Mouse (Mus musculus): ENCODE measurements around the gene Srbd1. TPM values are rescaled to one million over a fixed set of nuclear protein-coding genes. Genes with fewer than 3 reads are reported as not detected.

Srbd1 gene
- polyA plus RNA-seq, 1 experiment = 0.80 TPM

DNA sequence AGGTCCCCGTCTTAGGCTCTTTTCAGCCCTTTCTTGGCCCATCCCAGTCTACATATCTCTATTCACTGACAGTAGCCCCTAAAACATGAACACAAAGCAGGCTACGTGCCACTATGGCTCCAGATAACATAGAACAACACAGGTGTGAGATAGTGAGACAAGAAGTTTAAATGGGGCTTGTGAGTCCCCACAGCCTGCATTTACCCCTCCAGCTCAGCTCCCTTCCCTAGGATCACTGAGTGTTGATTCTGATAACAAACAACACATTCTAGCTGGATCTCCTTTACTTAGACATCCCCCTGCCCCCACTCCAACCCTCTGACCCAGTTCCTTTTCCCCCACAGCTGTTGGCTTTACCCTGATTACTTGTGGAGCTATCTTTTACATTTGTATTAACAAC, 158.8 kb downstream of the Srbd1 start:
- WGBS = 94% methylated on average over 2 of the region's 2 CpGs
- no peak overlapping the region for H3K27ac ChIP-seq (ENCODE audit: insufficient read depth, low read depth, low read length)
- no peaks in the 10 kb centered on the region for H3K4me1 ChIP-seq (ENCODE audit: control insufficient read depth, insufficient read depth, insufficient read length, low read length)
- H3K36me3 ChIP-seq (ENCODE audit: control insufficient read depth, insufficient read depth, low read length) = peaks cover 5% of the 10 kb centered on the region
- H3K27me3 ChIP-seq (ENCODE audit: control insufficient read depth, insufficient read depth, low read length) = no peaks in the 10 kb centered on the region
- no peak for TF ChIP-seq CTCF (IDR thresholded peaks at IDR 0.05; ENCODE audit: extremely low read depth, insufficient read length, insufficient replicate concordance, low read depth, low read length)
- no peak for TF ChIP-seq POLR2A (IDR thresholded peaks at IDR 0.05; ENCODE audit: low read depth, low read length)
- no peak overlapping the region for H3K4me3 ChIP-seq (ENCODE audit: low read depth, low read length)

DNA sequence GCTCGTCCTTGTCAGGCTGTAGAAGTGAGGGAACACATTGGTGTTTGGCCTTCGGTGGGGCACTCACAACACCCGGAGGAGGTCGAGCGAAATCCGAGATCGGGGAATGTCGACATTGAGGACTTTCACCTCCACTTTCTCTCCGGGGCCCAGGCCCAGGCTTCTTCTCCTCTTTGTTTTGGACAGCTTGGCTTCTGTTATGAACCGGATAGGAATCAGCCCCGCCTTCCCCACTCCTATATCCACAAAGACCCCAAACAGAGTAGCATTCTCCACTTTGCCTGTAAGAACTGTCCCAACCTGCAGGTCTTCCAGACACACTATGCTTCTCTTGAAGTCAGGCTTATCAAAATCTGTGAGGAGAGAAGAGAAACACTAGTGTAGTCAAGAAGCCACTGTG, 159.8 kb downstream of the Srbd1 start:
- TF ChIP-seq CTCF (IDR thresholded peaks at IDR 0.05; ENCODE audit: extremely low read depth, insufficient read length, insufficient replicate concordance, low read depth, low read length) (no peak), POLR2A (IDR thresholded peaks at IDR 0.05; ENCODE audit: low read depth, low read length) (no peak)
- H3K27ac ChIP-seq (ENCODE audit: insufficient read depth, low read depth, low read length) = no peak overlapping the region
- 82% methylated on average over 11 of the region's 11 CpGs for WGBS

DNA sequence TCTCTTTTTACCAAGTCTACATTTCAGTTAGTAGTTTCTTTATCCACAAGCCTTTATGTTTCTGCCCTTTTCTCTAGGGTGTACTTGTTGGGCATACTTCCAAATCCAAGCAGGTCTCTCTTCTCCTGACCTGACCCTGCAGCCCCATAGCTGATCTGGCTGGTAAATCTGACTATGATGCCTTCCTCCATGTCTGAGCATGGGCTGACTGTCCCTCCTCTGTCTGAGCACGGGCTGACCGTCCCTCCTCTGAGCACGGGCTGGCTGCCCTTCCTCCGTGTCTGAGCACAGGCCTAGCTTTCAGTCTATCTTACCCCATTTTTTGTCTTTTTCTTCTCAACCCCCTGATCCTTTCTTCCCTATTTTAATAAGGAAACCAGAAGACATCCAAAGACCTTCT, 162.7 kb downstream of the Srbd1 start:
- no peak overlapping the region for H3K27ac ChIP-seq (ENCODE audit: insufficient read depth, low read depth, low read length)
- 88% methylated on average over 4 of the region's 4 CpGs for WGBS
- H3K27me3 ChIP-seq (ENCODE audit: control insufficient read depth, insufficient read depth, low read length) = no peaks in the 10 kb centered on the region
- H3K36me3 ChIP-seq (ENCODE audit: control insufficient read depth, insufficient read depth, low read length) = peaks cover 2% of the 10 kb centered on the region
- H3K4me3 ChIP-seq (ENCODE audit: low read depth, low read length) = no peak overlapping the region
- H3K4me1 ChIP-seq (ENCODE audit: control insufficient read depth, insufficient read depth, insufficient read length, low read length) = no peaks in the 10 kb centered on the region
- TF ChIP-seq CTCF (IDR thresholded peaks at IDR 0.05; ENCODE audit: extremely low read depth, insufficient read length, insufficient replicate concordance, low read depth, low read length) (no peak), POLR2A (IDR thresholded peaks at IDR 0.05; ENCODE audit: low read depth, low read length) (no peak)

More for the DNA sequence above, 159.8 kb downstream of the Srbd1 start:
- no peak overlapping the region for H3K4me3 ChIP-seq (ENCODE audit: low read depth, low read length)
- no peaks in the 10 kb centered on the region for H3K4me1 ChIP-seq (ENCODE audit: control insufficient read depth, insufficient read depth, insufficient read length, low read length)
- H3K27me3 ChIP-seq (ENCODE audit: control insufficient read depth, insufficient read depth, low read length) = no peaks in the 10 kb centered on the region
- H3K36me3 ChIP-seq (ENCODE audit: control insufficient read depth, insufficient read depth, low read length) = peaks cover 5% of the 10 kb centered on the region

DNA sequence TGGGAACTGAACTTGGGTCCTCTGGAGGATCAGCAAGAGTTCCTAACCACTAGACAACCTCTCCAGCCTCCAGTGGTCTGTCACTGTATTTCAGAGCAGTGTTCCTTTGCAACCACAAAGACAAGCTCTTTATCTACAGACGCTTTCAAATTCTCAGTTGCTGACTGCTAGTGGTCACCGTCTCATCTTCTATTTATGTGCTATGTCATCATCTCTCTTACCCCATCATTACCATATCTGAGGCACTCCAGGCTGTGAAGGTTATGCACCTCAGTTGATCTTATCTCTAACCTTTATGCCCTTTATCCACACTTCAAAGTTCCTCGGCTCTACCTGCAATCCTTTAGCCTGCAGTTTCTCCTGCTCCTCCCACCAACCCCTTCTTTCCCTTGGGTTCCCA, 163.1 kb downstream of the Srbd1 start:
- TF ChIP-seq POLR2A (IDR thresholded peaks at IDR 0.05; ENCODE audit: low read depth, low read length) (no peak), CTCF (IDR thresholded peaks at IDR 0.05; ENCODE audit: extremely low read depth, insufficient read length, insufficient replicate concordance, low read depth, low read length) (no peak)
- H3K27ac ChIP-seq (ENCODE audit: insufficient read depth, low read depth, low read length) = no peak overlapping the region
- H3K27me3 ChIP-seq (ENCODE audit: control insufficient read depth, insufficient read depth, low read length) = no peaks in the 10 kb centered on the region
- H3K36me3 ChIP-seq (ENCODE audit: control insufficient read depth, insufficient read depth, low read length) = peaks cover 2% of the 10 kb centered on the region
- H3K4me1 ChIP-seq (ENCODE audit: control insufficient read depth, insufficient read depth, insufficient read length, low read length) = no peaks in the 10 kb centered on the region
- H3K4me3 ChIP-seq (ENCODE audit: low read depth, low read length) = no peak overlapping the region
- 75% methylated on average over 3 of the region's 3 CpGs for WGBS

DNA sequence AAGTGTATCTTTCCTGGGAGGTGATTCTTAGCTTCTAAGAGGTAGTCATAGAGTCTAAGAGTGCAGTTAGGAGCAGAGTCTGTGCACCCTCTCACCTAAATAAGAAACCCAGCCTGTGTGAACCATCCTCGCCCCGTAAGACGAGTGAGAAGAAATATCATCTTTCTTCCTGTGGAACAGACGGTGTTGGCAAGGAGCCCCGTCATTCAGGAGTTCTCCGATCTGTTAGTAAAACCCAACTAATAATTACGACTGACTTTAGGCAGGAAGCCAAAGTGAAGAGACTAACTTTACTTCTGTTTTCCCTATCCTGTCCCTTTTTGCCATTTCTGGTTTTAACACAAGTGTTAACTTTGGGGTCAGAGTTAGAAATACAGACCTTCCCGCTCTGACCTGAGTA, 166.1 kb downstream of the Srbd1 start:
- no peak overlapping the region for H3K27ac ChIP-seq (ENCODE audit: insufficient read depth, low read depth, low read length)
- no peak overlapping the region for H3K4me3 ChIP-seq (ENCODE audit: low read depth, low read length)
- H3K4me1 ChIP-seq (ENCODE audit: control insufficient read depth, insufficient read depth, insufficient read length, low read length) = no peaks in the 10 kb centered on the region
- TF ChIP-seq POLR2A (IDR thresholded peaks at IDR 0.05; ENCODE audit: low read depth, low read length) = no peak
- TF ChIP-seq CTCF (IDR thresholded peaks at IDR 0.05; ENCODE audit: extremely low read depth, insufficient read length, insufficient replicate concordance, low read depth, low read length) = no peak
- no peaks in the 10 kb centered on the region for H3K27me3 ChIP-seq (ENCODE audit: control insufficient read depth, insufficient read depth, low read length)
- WGBS = 62% methylated on average over 8 of the region's 8 CpGs
- no peaks in the 10 kb centered on the region for H3K36me3 ChIP-seq (ENCODE audit: control insufficient read depth, insufficient read depth, low read length)

DNA sequence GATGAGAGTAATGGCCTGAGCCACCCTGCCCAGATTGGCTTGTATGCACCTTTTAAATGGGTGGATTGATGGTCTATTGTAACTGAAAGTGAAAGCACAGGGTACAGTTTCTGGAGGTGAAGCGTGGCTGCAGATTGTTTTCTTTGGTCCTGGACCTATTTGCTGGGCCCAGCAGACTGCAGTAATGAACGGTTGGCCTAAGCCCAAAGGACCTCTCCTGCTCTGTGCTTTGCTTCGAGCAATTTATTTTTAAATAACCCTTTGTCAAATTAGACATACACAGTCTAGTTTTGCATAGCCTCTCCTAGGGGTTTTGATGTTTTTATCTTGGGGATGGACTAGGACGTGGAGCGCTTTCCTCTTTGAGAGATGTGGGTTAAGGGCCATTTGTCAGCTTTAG, 169.9 kb downstream of the Srbd1 start:
- no peak overlapping the region for H3K27ac ChIP-seq (ENCODE audit: insufficient read depth, low read depth, low read length)
- H3K4me3 ChIP-seq (ENCODE audit: low read depth, low read length) = no peak overlapping the region
- TF ChIP-seq CTCF (IDR thresholded peaks at IDR 0.05; ENCODE audit: extremely low read depth, insufficient read length, insufficient replicate concordance, low read depth, low read length) (no peak), POLR2A (IDR thresholded peaks at IDR 0.05; ENCODE audit: low read depth, low read length) (no peak)
- H3K4me1 ChIP-seq (ENCODE audit: control insufficient read depth, insufficient read depth, insufficient read length, low read length) = no peaks in the 10 kb centered on the region
- 44% methylated on average over 5 of the region's 5 CpGs for WGBS
- H3K27me3 ChIP-seq (ENCODE audit: control insufficient read depth, insufficient read depth, low read length) = no peaks in the 10 kb centered on the region
- no peaks in the 10 kb centered on the region for H3K36me3 ChIP-seq (ENCODE audit: control insufficient read depth, insufficient read depth, low read length)

DNA sequence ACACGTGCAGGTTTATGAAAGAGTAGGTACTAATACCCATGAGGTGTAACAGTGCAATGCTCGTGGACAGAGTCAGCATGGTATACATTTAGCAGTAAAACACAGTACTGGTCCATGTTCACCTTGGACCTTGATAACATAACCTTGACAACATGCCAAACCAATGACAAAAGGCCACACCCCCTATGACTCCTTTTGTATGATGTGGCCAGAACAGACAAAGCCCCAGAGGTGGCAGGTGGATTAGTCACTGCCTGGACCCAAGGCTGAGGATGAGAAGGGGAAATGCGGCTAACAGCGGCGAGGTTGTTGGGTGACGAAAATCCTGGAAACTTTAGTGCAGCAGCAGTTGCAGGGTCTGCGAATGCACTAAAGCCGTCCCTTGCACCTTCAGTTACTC, 170.4 kb downstream of the Srbd1 start:
- H3K36me3 ChIP-seq (ENCODE audit: control insufficient read depth, insufficient read depth, low read length) = no peaks in the 10 kb centered on the region
- H3K27ac ChIP-seq (ENCODE audit: insufficient read depth, low read depth, low read length) = no peak overlapping the region
- 86% methylated on average over 8 of the region's 8 CpGs for WGBS
- no peaks in the 10 kb centered on the region for H3K27me3 ChIP-seq (ENCODE audit: control insufficient read depth, insufficient read depth, low read length)
- no peak overlapping the region for H3K4me3 ChIP-seq (ENCODE audit: low read depth, low read length)
- no peaks in the 10 kb centered on the region for H3K4me1 ChIP-seq (ENCODE audit: control insufficient read depth, insufficient read depth, insufficient read length, low read length)
- TF ChIP-seq CTCF (IDR thresholded peaks at IDR 0.05; ENCODE audit: extremely low read depth, insufficient read length, insufficient replicate concordance, low read depth, low read length) = no peak
- no peak for TF ChIP-seq POLR2A (IDR thresholded peaks at IDR 0.05; ENCODE audit: low read depth, low read length)

DNA sequence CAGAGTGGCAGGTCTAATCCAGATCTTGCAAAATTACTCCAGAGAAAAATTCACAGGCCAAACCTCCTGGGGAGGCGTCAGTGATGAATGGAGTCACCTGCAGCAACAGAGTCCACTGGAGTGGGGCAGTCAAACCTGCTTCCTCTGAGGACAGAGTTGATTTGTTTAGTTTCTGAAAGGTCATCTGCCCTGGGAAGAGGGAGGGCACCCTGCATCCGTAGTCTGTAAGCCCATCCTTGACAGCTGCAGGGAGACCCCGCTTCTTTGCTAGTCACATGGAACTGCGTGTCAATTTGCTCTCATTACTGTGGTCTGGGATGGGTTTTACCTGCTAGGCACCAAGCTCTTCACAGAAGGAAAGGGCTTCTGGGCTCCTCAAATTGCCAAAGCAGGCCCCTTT, 173.9 kb downstream of the Srbd1 start:
- no peak overlapping the region for H3K27ac ChIP-seq (ENCODE audit: insufficient read depth, low read depth, low read length)
- WGBS = 57% methylated on average over 4 of the region's 4 CpGs
- H3K4me3 ChIP-seq (ENCODE audit: low read depth, low read length) = no peak overlapping the region
- H3K36me3 ChIP-seq (ENCODE audit: control insufficient read depth, insufficient read depth, low read length) = no peaks in the 10 kb centered on the region
- no peaks in the 10 kb centered on the region for H3K4me1 ChIP-seq (ENCODE audit: control insufficient read depth, insufficient read depth, insufficient read length, low read length)
- TF ChIP-seq CTCF (IDR thresholded peaks at IDR 0.05; ENCODE audit: extremely low read depth, insufficient read length, insufficient replicate concordance, low read depth, low read length) (no peak), POLR2A (IDR thresholded peaks at IDR 0.05; ENCODE audit: low read depth, low read length) (no peak)
- no peaks in the 10 kb centered on the region for H3K27me3 ChIP-seq (ENCODE audit: control insufficient read depth, insufficient read depth, low read length)

Data from small intestine, adult 2 months (tissue).